Mouse (Mus musculus) kidney, postnatal 4 days (tissue): Measurements from ENCODE around the gene Amot.

ENCODE experiments used
- DNase-seq, 2 experiments: peaks; one replicate each; pipeline ENCODE4 v3.0.0; 2021; ENCODE audit warnings: mixed read lengths in 2 of 2

Amot gene

DNA sequence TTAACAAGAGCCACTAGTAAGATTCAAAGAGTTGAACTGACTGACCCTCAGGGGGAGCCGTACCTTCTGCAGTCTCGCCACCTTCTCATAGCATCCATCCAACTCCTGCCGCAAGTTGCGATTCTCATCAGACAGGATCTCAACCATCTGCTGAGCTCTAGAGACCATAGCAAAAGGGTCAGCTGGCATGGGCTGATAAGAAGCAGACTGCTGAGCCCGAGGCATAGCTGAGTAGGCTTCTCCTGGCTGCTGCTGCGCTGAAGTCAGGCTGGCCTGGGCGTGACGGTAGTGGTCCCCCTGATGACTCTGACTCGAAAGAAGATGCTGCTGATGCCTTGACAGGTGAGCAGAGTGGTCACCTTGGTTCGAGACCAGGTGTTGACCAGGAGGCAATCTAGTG lies 25.0 kb downstream of the Amot start:
- DNase-seq: no peak

GRCm38 (mm10) chrX:145477725-145478194 lies 27.2 kb downstream of the Amot start:
- DNase-seq: no peak

GRCm38 (mm10) chrX:145477003-145477724 lies 27.8 kb downstream of the Amot start:
- DNase-seq: no peak

DNA sequence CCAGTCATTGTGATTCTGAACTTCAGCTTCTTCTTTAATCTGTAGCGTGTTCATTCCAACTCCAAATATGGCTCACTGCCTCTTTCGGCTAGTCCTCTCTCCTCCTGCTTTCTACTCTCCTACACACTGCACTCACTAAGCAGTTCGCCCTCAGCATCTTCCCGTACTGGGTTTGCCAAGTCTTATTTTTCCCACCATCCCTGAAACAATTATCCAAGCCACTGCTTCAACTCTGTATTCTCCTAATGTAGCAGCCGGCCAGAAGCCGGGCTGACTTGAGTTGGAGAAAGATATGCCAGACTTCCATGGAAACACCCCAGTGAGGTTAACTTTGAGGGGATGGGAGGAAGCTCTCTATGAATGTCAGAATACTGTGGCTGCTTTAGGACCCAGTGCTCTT lies 36.7 kb downstream of the Amot start:
- no peak for DNase-seq

DNA sequence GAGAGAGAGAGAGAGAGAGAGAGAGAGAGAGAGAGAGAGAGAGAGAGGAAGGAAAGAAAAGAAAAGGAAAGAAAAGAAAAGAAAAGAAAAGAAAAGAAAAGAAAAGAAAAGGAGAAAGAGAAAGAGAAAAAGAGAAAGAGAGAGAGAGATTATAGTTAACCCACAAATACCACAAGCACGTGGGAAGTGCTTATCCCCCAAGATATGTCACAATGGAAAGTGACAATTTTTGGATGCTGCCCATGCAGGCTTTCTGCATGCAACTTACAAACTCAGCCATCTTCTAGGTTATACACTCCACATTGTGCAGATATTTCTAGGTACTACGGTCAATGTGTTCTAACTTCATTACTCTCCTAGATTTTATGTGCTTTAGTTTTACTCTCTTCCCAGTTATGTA lies 41.5 kb downstream of the Amot start:
- DNase-seq: no peak

DNA sequence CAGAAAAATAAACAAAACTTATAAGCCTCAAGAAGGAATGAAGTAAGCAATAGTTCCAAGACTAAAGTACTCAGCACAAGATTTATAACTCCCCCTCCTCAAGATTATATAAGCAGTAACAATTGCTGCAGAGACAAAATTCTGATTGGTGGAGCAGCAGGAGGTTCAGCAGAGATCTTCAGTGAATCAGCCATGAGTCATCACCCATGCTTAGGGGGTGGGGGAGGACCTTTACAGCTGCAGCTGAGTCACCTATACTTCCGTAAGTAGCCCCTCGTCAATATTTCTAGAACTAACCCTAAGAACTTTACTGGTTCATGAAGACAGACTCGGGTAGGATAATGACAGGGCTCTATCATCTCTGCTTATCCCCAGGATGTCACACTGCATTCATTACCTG lies 43.6 kb downstream of the Amot start:
- DNase-seq: no peak

GRCm38 (mm10) chrX:145456251-145456650 lies 48.7 kb downstream of the Amot start:
- DNase-seq: no peak

GRCm38 (mm10) chrX:145455629-145456028 lies 49.4 kb downstream of the Amot start:
- DNase-seq: no peak

GRCm38 (mm10) chrX:145454828-145455227 lies 50.2 kb downstream of the Amot start:
- DNase-seq: no peak

GRCm38 (mm10) chrX:145441526-145441925 lies 63.5 kb downstream of the Amot start:
- DNase-seq: no peak

- DNase-seq: no peak
Measured at GRCm38 (mm10) chrX:145433652-145434051, 71.3 kb downstream of the Amot start.

- DNase-seq: no peak
Measured at GRCm38 (mm10) chrX:145430836-145431570, 74.0 kb downstream of the Amot start.

GRCm38 (mm10) chrX:145428811-145429210 lies 76.2 kb downstream of the Amot start:
- no peak for DNase-seq

DNA sequence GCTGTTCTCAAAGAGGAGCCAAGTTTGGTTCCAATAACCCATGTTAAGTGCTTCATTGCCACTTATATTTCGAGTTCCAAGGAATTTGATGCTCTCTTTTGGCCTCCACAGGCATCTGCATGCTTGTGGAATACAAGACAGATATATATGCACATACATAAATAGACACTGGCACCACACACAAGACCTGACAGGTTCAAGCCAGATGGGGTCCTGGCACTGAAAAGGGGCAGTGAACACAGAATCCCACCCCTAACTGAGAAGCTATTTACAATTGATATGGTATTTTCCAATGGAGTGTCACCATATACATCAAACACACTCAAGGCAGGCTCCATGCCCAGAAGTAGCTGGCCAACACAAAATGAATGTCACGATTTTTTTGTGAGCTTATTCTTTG lies 81.0 kb downstream of the Amot start:
- no peak for DNase-seq

GRCm38 (mm10) chrX:145414319-145414718 lies 90.7 kb downstream of the Amot start:
- DNase-seq: no peak

DNA sequence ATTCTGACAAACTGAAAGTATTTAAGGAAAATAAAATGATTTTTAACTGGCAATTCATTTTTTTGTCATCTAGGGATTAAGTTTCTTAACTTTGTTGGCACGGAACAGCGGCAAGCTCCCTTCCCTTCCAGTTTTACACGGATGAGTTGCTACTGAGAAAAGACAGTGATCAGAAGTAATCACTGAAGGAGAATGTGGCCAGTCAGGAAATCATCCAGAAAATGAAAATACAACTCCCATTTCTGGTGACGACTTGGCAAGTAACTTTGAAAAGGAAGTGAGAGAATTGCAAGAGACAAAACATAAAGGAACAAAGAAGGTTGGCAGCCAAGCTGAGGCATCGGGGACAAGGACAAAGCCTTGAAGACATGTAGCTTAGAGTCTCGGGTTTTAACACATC lies 93.6 kb downstream of the Amot start:
- no peak for DNase-seq

- DNase-seq: no peak
Measured at GRCm38 (mm10) chrX:145406052-145406451, 98.9 kb downstream of the Amot start.

DNA sequence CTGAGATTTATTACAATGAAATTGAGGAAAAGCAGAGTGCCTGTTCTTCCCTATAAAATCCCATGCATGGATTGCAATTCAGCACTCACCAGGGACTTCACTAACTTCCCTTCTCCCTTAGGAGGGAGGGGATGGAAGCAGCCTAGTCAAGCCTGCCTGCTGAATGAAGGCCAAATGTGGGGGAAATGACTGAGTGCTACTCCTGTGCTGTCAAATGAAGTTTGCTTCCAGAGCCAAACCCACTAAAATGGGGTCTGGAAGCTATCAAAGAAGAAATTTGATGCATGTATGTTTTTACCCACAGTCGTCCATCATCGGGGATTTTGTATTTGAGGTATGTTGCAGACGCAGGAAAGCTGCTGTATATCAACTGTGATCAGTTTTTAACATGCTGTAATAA lies 103.1 kb downstream of the Amot start:
- DNase-seq: no peak

DNA sequence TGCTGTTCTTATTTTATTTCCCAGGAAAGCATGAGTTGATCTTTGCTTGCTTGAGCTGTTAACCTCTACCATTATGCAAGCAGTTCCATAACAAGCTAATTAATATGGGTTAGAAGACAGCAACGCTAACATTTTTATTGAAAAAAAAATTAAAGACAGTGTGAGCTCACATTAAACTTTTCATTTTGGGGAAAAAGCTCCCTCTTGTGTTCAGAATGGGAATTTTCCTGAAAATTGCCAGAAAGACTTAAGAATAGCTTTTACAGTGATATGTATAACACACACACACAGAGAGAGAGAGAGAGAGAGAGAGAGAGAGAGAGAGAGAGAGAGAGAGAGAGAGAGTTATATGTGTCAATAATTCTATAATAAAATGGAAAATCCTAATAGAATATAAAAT lies 105.7 kb downstream of the Amot start:
- no peak for DNase-seq
